Mouse (Mus musculus): ENCODE results near the gene Hamp. TPM values are rescaled to one million over a fixed set of nuclear protein-coding genes. Genes with fewer than 3 reads are reported as not detected.
"Not testable (repeated sequence)": the region's sequence is repeated elsewhere in the genome, so short reads cannot be mapped to it uniquely, and the experiment has no call there.

Gene Hamp
- total RNA-seq, 1 experiment from 2014 or later: not detected

DNA sequence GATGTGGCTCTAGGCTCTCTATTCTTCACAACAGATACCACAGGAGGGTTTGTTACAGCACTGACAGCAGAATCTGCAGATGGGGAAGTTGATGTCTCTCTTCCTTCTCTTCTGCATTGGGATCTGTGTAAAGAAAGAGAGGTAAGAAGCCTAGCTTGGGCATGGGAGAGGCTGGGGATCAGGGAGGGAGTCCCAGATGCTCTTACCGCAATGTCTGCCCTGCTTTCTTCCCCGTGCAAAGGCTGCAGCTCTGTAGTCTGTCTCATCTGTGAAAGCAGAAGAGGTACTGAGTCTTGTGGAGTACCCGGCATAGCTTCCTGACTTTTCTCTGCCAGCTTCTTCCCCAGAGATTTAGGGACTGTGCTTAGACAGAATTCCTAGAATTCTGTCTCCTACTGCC is 21.3 kb downstream of the Hamp start:
- ATAC-seq (replicated peaks; ENCODE audit: insufficient number of reproducible peaks, low FRiP score, low TSS enrichment, poor library complexity, severe bottlenecking): not testable (repeated sequence)

DNA sequence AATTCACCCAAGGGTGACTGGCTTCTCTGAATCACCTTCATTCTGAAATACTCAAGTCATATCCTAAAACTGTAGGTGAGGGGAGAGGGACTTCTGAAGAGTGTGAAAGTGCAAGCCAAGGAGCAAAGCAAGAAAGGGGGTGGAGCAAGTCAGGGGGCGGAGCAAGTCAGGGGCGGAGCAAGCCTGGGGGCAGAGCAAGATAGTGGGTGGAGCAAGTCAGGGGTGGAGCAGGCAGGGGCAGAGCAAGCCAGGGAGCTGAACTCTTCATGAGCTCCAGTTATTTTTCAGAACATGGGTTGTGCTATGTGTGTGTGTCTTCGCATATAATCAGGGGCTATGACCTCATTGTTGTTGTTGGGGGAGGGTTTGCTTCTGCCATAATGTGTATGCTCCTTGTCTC is 23.6 kb downstream of the Hamp start:
- no peak for ATAC-seq (replicated peaks; ENCODE audit: insufficient number of reproducible peaks, low FRiP score, low TSS enrichment, poor library complexity, severe bottlenecking)

DNA sequence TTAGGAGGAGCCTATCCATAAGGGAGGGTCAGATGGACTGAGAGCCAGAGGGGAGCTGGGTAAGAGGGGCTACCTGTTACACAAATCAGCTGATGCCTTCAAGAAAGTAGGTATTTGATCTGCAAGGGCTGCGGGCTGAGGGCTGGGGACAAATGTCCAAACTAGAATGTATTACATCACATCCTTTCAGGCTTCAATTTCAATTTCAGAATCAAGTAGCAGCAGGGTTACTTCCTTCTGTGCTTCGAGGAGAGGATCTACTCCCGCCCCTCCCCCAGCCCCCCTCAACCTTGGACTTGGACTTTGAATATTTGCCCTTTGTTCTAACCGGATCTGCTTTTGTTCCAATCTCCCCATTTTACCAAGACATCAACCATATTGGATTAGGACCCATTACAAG is 26.6 kb downstream of the Hamp start:
- ATAC-seq (replicated peaks; ENCODE audit: insufficient number of reproducible peaks, low FRiP score, low TSS enrichment, poor library complexity, severe bottlenecking): no peak

GRCm38 (mm10) chr7:30916713-30917112 is 27.1 kb downstream of the Hamp start:
- ATAC-seq (replicated peaks; ENCODE audit: insufficient number of reproducible peaks, low FRiP score, low TSS enrichment, poor library complexity, severe bottlenecking): no peak

DNA sequence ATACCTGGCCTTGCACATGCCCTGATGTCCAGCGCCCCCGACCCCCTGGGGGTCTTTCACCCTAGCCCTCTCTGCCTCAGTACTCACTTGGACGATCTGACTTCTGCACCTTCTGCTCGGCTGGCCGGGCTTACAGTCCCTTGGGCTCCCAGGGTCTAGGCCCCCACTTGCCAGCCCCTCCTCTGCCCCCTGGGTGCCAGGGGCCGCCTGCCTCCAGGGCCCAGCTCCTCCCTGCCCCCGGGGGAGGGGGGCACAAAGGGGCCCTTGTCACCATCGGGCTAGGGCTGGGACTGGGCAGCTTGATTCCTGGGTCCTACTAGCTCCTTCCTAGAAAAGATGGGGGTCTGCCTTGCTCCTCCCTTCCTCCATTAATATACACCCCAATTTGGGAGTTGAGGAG is 29.1 kb downstream of the Hamp start, which contains the start of gene Mag:
TSS of gene Mag (minus strand) at position 142 of the 400 bp plus-strand sequence.
- no peak for ATAC-seq (replicated peaks; ENCODE audit: insufficient number of reproducible peaks, low FRiP score, low TSS enrichment, poor library complexity, severe bottlenecking)

GRCm38 (mm10) chr7:30909773-30910172 is 34.1 kb downstream of the Hamp start:
- no peak for ATAC-seq (replicated peaks; ENCODE audit: insufficient number of reproducible peaks, low FRiP score, low TSS enrichment, poor library complexity, severe bottlenecking)

DNA sequence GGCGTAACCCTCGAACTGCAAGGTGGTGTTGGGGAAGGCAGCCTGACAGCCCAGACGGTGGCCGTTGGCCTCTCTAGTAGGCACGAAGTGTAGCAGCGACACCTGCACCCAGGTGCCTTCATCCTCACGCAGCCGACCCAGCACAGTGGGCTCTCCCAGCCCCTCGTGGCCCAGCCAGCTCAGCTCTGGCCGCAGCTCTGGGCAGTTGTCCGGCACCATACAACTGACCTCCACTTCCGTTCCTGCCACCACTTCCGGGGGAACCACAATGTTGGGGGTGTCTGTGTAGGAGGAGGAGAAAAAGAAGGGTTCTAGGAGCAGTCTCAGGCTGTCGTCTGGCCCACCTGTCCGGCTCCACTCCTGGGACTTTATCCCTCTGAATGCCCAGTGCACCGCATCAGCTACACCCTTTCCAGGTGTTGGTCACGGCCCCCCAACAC is 34.8 kb downstream of the Hamp start:
- peak; percentile 14; the same call in 1 of the 2 replicates for ATAC-seq (replicated peaks; ENCODE audit: insufficient number of reproducible peaks, low FRiP score, low TSS enrichment, poor library complexity, severe bottlenecking)

DNA sequence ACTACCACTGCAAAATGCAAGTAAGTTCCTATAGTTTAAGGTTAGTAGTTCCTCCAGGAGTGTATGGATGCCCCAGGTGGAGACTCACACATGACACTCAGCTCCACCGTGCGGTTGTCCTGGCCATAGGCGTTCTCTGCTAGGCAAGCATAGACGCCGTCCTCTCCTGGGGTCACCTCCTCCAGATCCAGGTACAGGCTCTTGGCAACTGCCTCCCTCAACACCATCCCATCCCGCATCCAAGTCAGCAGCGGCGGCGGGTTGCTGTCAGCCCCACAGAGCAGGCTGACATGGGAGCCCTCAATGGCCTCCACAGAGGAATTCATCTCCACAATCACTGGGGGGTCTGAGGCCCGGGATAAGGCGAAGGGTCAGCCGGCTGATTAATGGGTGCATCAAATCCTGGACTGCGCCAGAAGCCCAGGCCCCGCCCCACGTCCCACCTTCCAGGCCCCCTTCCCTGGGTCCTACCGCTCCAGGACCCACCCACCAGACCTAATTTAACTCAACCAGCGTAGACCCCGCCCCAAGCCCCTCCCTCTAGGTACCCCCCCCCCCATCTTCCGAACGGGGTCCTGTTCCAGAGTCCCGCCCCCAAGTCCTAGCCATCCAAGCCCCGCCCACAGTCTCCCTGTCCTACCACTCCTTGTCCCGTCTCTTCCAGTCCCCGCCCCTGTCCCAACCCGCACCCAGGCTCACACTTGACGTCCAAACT is 35.4 kb downstream of the Hamp start:
- no peak for ATAC-seq (replicated peaks; ENCODE audit: insufficient number of reproducible peaks, low FRiP score, low TSS enrichment, poor library complexity, severe bottlenecking)

GRCm38 (mm10) chr7:30904042-30904441 is 39.8 kb downstream of the Hamp start:
- ATAC-seq (replicated peaks; ENCODE audit: insufficient number of reproducible peaks, low FRiP score, low TSS enrichment, poor library complexity, severe bottlenecking): no peak

DNA sequence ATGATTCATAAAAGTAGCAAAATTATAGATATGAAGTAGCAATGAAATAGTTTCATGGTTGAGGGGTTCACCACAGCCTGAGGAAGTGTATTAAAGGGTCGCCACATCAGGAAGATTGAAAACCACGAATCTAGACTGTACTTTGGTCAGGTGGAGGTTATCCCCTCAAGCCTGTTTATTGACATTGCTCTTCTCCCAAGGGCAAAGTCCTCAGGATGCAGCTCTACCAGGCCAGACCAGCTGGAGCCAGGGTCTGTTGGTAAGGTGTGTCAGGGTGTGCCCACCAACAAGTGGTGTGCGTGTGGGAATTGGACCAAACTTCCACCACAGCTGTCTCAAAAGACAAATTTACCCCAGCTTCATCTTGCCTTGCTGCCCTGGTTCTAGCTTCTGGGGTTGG is 48.6 kb downstream of the Hamp start:
- no peak for ATAC-seq (replicated peaks; ENCODE audit: insufficient number of reproducible peaks, low FRiP score, low TSS enrichment, poor library complexity, severe bottlenecking)

DNA sequence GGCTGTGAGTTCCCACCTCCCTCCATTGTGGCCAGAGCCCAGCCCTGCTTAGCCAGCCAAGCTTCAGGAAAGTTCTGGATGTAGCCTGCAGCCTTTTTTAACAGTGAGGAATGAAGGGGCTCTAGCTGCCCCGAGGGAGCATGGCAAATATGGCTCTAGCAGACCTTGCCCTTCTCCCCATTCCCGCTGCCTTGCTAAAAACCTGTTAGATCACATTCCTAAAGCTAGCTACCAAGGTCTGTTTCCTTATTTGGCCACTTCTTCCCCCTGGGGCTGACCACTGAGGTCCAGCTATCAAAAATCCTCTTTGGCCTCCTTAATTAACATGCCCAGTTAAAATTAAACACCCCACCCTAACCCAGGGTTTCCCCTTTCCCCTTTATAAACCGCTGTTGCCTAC is 51.3 kb downstream of the Hamp start:
- no peak for ATAC-seq (replicated peaks; ENCODE audit: insufficient number of reproducible peaks, low FRiP score, low TSS enrichment, poor library complexity, severe bottlenecking)

Other genes starting within 250 kb of the Hamp start
- gene 2200002J24Rik, start 245.1 kb downstream of the Hamp start, total RNA-seq (2017): not detected in 3 replicates
- 0.75 TPM in 1 of 3 replicates, not detected in the others for gene Atp4a, start 231.8 kb downstream of the Hamp start, total RNA-seq (2017)
- 14.0 to 17.1 TPM (median 17.0 TPM) in 3 replicates for gene Tmem147, start 214.5 kb downstream of the Hamp start, total RNA-seq (2017)
- gene Gapdhs, start 200.4 kb downstream of the Hamp start, total RNA-seq (2017): 0.85 to 1.9 TPM in 2 of 3 replicates, not detected in the other
- 2.3 TPM in 1 of 3 replicates, not detected in the others for gene Sbsn, start 192.6 kb downstream of the Hamp start, total RNA-seq (2017)
- not detected in 3 replicates for gene Dmkn, start 180.3 kb downstream of the Hamp start, total RNA-seq (2017)
- not detected in 3 replicates for gene Krtdap, start 156.1 kb downstream of the Hamp start, total RNA-seq (2017)
- 0.19 to 3.1 TPM (median 1.2 TPM) in 3 replicates for gene Ffar2, start 120.3 kb downstream of the Hamp start, total RNA-seq (2017)
- gene Ffar3, start 87.9 kb downstream of the Hamp start, total RNA-seq (2017): not detected in 3 replicates
- gene Ffar1, start 82.5 kb downstream of the Hamp start, total RNA-seq (2017): 0.10 to 1.5 TPM (median 0.32 TPM) in 3 replicates
- gene Cd22, start 63.7 kb downstream of the Hamp start, total RNA-seq (2017): 45.5 to 101 TPM (median 62.1 TPM) in 3 replicates
- gene Mag, start 29.2 kb downstream of the Hamp start, total RNA-seq (2017): 2.5 to 6.9 TPM (median 3.5 TPM) in 3 replicates
- gene Hamp2, start 19.4 kb downstream of the Hamp start, total RNA-seq (2017): not detected in 3 replicates
- 126 to 170 TPM (median 139 TPM) in 3 replicates for gene Usf2, start 12.8 kb upstream of the Hamp start, total RNA-seq (2017)
- gene Lsr, start 29.4 kb upstream of the Hamp start, total RNA-seq (2017): 2.2 to 5.1 TPM (median 2.9 TPM) in 3 replicates
- 1.3 TPM in 1 of 3 replicates, not detected in the others for gene Fam187b, start 29.8 kb upstream of the Hamp start, total RNA-seq (2017)
- 930 to 1,250 TPM (median 1,146 TPM) in 3 replicates for gene Fxyd5, start 98.4 kb upstream of the Hamp start, total RNA-seq (2017)
- not detected in 3 replicates for gene Fxyd7, start 107.4 kb upstream of the Hamp start, total RNA-seq (2017)
- gene Fxyd1, start 113.2 kb upstream of the Hamp start, total RNA-seq (2017): not detected in 3 replicates
- 0.21 to 0.49 TPM (median 0.38 TPM) in 3 replicates for gene Lgi4, start 115.3 kb upstream of the Hamp start, total RNA-seq (2017)
- 0.29 TPM in 1 of 3 replicates, not detected in the others for gene Fxyd3, start 132.7 kb upstream of the Hamp start, total RNA-seq (2017)
- gene Hpn, start 171.3 kb upstream of the Hamp start, total RNA-seq (2017): 0.49 to 1.9 TPM (median 0.57 TPM) in 3 replicates
- 3.0 to 4.3 TPM (median 4.1 TPM) in 3 replicates for gene Scn1b, start 183.0 kb upstream of the Hamp start, total RNA-seq (2017)
- 60.2 to 141 TPM (median 71.3 TPM) in 3 replicates for gene Gramd1a, start 211.9 kb upstream of the Hamp start, total RNA-seq (2017)